9 mouse cellular contexts compared by ENCODE assay signal in genomic region chr16:44680756-44681498, GRCm38 (mm10). TPM values are rescaled to one million over a fixed set of nuclear protein-coding genes. Genes with fewer than 3 reads are reported as not detected.
DNase-seq lines count a peak whose midpoint lies in the region; ATAC-seq lines count a peak whose summit lies in the region.
"Had no signal": no experiment of that assay in that cellular context is flagged by ENCODE, and none has a peak within 500 bp of the region (broad histone marks: within the 10 kb centered on the region; RNA-seq: fewer than 3 reads in every experiment).

No protein-coding gene starts in this region.

- H3K27me3 ChIP-seq in heart, embryonic 13.5 days (replicated peaks) = no peaks in the 10 kb centered on the region
- no peaks in the 10 kb centered on the region for H3K27me3 ChIP-seq in midbrain, embryonic 11.5 days (ENCODE audit: control insufficient read depth, insufficient read depth, low read length)
- H3K27me3 ChIP-seq: Patski had no signal

- H3K4me3 ChIP-seq in heart, embryonic 13.5 days = no peak overlapping the region
- H3K4me3 ChIP-seq in midbrain, embryonic 11.5 days (ENCODE audit: low read depth, low read length) = no peak overlapping the region

- H3K27ac ChIP-seq in heart, embryonic 13.5 days (replicated peaks) = peak overlapping the region; percentile 88
- peak overlapping the region; percentile 83 for H3K27ac ChIP-seq in midbrain, embryonic 11.5 days (ENCODE audit: low read depth, low read length)

- no peaks in the 10 kb centered on the region for H3K36me3 ChIP-seq in heart, embryonic 13.5 days
- no peaks in the 10 kb centered on the region for H3K36me3 ChIP-seq in midbrain, embryonic 11.5 days (ENCODE audit: control insufficient read depth, insufficient read depth, low read length)

- DNase-seq in right cerebral cortex, adult 2 months (ENCODE audit: low spot score in 2 of 2) = peak; percentile 48 to 61
- no peak for DNase-seq in right cerebral cortex, postnatal 4 days
- peak; percentile 30 to 64 for DNase-seq in kidney, postnatal 25 days
- DNase-seq in midbrain, embryonic 11.5 days (ENCODE audit: low spot score, missing footprints) = no peak
- no peak for DNase-seq in adrenal gland, postnatal 10 days
- no peak for DNase-seq in ovary, postnatal 36 days (ENCODE audit: low spot score)
- no peak for DNase-seq in B cell, adult 2 months

- peaks cover 10% of the 10 kb centered on the region for H3K9me3 ChIP-seq in heart, embryonic 13.5 days
- peaks cover 7% of the 10 kb centered on the region; the same call in 1 of the 2 replicates for H3K9me3 ChIP-seq in midbrain, embryonic 11.5 days (ENCODE audit: control insufficient read depth, low read length)

- 0 out of 2 replicates have a peak overlapping the region, but pooled peaks have one; percentile 11 for H3K9ac ChIP-seq in heart, embryonic 13.5 days
- no peak overlapping the region for H3K9ac ChIP-seq in midbrain, embryonic 11.5 days (ENCODE audit: low read length)

- H3K4me1 ChIP-seq in heart, embryonic 13.5 days = peaks cover 17% of the 10 kb centered on the region
- H3K4me1 ChIP-seq in midbrain, embryonic 11.5 days (ENCODE audit: control insufficient read depth, insufficient read depth, low read length) = peaks cover 32% of the 10 kb centered on the region

- no peak overlapping the region for H3K4me2 ChIP-seq in heart, embryonic 13.5 days
- H3K4me2 ChIP-seq in midbrain, embryonic 11.5 days = no peak overlapping the region

- no peak for ATAC-seq in heart, embryonic 13.5 days (ENCODE audit: extremely low read depth, insufficient number of reproducible peaks, low FRiP score, low TSS enrichment)
- ATAC-seq in midbrain, embryonic 11.5 days (ENCODE audit: low FRiP score) = no peak
- ATAC-seq: Patski had no signal

- 32% methylated on average over 9 of the region's 9 CpGs for WGBS in heart, embryonic 13.5 days
- WGBS in midbrain, embryonic 11.5 days = 79% methylated on average over 9 of the region's 9 CpGs

RNA-seq across cellular contexts. Expression of gene Nepro, which starts 43.2 kb away (rescaled TPM):
- 5.7 and 5.9 TPM in 2 replicates for polyA plus RNA-seq in heart, embryonic 13.5 days (2015; fragmentation: Nextera tagmentation; extraction: Ambion mirVana)
- 10.5 and 11.8 TPM in 2 replicates for polyA plus RNA-seq in midbrain, embryonic 11.5 days (2014; fragmentation: Nextera tagmentation; extraction: Ambion mirVana)
- total RNA-seq in adrenal gland, postnatal 10 days (2021) = 1 to 10 TPM; 9.1 to 9.3 TPM

Comparison
In these comparisons a context has a peak if more than half of its experiments do, and no peak if none do; other contexts are left out.
1. DNase-seq: peak in right cerebral cortex, adult 2 months (2 of 2) and kidney, postnatal 25 days (2 of 2); none in right cerebral cortex, postnatal 4 days (single experiment), midbrain, embryonic 11.5 days (single experiment), adrenal gland, postnatal 10 days (single experiment), ovary, postnatal 36 days (single experiment) and B cell, adult 2 months (0 of 2).